Mouse (Mus musculus): ENCODE measurements at regions not wholly inside any gene's neighbourhood (a gene's known extent, or its start where the extent isn't known, plus 50 kb on each side); places are given as distances from the start of the nearest gene placed in this dataset.

DNA sequence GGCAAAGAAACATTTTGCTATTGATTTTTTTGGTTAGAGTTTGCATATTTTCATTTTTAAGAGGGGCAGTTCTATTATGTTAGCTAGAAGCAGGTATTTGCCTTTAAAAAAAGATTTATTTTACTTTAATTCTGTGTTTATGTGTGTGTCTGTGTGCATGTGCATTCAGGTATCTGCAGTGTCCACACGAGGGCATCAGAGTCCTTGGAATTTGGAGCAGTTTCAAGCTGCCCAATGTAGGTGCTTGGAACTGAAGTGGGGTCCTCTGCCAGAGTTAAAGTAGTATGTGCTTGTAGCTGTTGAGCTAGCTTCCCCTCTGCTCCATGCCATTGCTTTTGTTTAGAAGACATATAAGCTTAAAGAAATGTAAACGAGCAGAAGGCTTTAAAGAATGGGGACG, 89.1 kb downstream of the 9330182O14Rik start:
- DNase-seq (ENCODE audit: low spot score) (no peak), ATAC-seq (ENCODE audit: insufficient number of reproducible peaks, low FRiP score, low TSS enrichment, low read depth) (no peak)
- H3K27me3 ChIP-seq (ENCODE audit: control insufficient read depth, insufficient read depth, low read length), result no peaks in the 10 kb centered on the region
- H3K4me3 ChIP-seq (ENCODE audit: low read depth, low read length), result no peak overlapping the region
- H3K36me3 ChIP-seq (ENCODE audit: control insufficient read depth, insufficient read depth, low read length), result no peaks in the 10 kb centered on the region
- no peak overlapping the region for H3K27ac ChIP-seq (replicated peaks; ENCODE audit: low read depth, low read length)
- H3K4me2 ChIP-seq (ENCODE audit: low read depth, severe bottlenecking), result no peak overlapping the region
- no peak overlapping the region for H3K9ac ChIP-seq (ENCODE audit: low read length)
- no peaks in the 10 kb centered on the region for H3K9me3 ChIP-seq (ENCODE audit: control insufficient read depth, low read length)
- H3K4me1 ChIP-seq (ENCODE audit: control insufficient read depth, insufficient read depth, low read length), result no peaks in the 10 kb centered on the region
- WGBS, result 94% methylated on average over 3 of the region's 3 CpGs

DNA sequence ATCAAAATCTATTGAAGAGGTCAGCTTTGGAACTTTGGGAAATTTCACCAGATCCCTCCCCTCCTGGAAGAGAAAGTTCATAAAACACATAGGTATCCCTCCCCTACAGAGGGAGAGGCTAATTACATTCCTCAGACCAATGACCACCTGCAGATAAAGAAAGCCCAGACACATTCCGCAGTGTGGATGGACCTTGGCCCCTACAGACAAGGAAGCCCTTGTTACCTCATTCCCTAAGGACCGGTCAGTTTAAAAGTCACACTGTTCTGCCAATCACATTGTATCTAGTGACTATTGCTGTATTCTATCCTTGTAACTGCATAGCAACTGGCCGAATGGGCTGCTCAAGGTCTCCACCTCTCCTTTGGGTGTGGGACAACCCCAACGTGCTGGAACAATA, 107.6 kb downstream of the 9330182O14Rik start:
- Histone ChIP-seq H3K27me3 (ENCODE audit: control insufficient read depth, insufficient read depth, low read length) (no peaks in the 10 kb centered on the region), H3K4me2 (ENCODE audit: low read depth, severe bottlenecking) (no peak overlapping the region), H3K27ac (replicated peaks; ENCODE audit: low read depth, low read length) (no peak overlapping the region), H3K9me3 (ENCODE audit: control insufficient read depth, low read length) (no peaks in the 10 kb centered on the region), H3K36me3 (ENCODE audit: control insufficient read depth, insufficient read depth, low read length) (no peaks in the 10 kb centered on the region), H3K4me1 (ENCODE audit: control insufficient read depth, insufficient read depth, low read length) (no peaks in the 10 kb centered on the region), H3K9ac (ENCODE audit: low read length) (no peak overlapping the region), H3K4me3 (ENCODE audit: low read depth, low read length) (no peak overlapping the region)
- ATAC-seq (ENCODE audit: insufficient number of reproducible peaks, low FRiP score, low TSS enrichment, low read depth), result no peak
- no peak for DNase-seq (ENCODE audit: low spot score)
- WGBS, result 79% methylated on average over 4 of the region's 4 CpGs

GRCm38 (mm10) chr15:40248966-40249365, 114.8 kb downstream of the 9330182O14Rik start:
- Histone ChIP-seq H3K27me3 (ENCODE audit: control insufficient read depth, insufficient read depth, low read length) (no peaks in the 10 kb centered on the region), H3K4me2 (ENCODE audit: low read depth, severe bottlenecking) (no peak overlapping the region), H3K9ac (ENCODE audit: low read length) (no peak overlapping the region), H3K4me1 (ENCODE audit: control insufficient read depth, insufficient read depth, low read length) (no peaks in the 10 kb centered on the region), H3K27ac (replicated peaks; ENCODE audit: low read depth, low read length) (no peak overlapping the region), H3K4me3 (ENCODE audit: low read depth, low read length) (no peak overlapping the region), H3K9me3 (ENCODE audit: control insufficient read depth, low read length) (no peaks in the 10 kb centered on the region), H3K36me3 (ENCODE audit: control insufficient read depth, insufficient read depth, low read length) (no peaks in the 10 kb centered on the region)
- WGBS, result 79% methylated on average over 4 of the region's 4 CpGs
- DNase-seq (ENCODE audit: low spot score) (no peak), ATAC-seq (ENCODE audit: insufficient number of reproducible peaks, low FRiP score, low TSS enrichment, low read depth) (no peak)

GRCm38 (mm10) chr15:40259433-40259832, 125.3 kb downstream of the 9330182O14Rik start:
- Histone ChIP-seq H3K9me3 (ENCODE audit: control insufficient read depth, low read length) (no peaks in the 10 kb centered on the region), H3K4me1 (ENCODE audit: control insufficient read depth, insufficient read depth, low read length) (no peaks in the 10 kb centered on the region), H3K4me2 (ENCODE audit: low read depth, severe bottlenecking) (no peak overlapping the region), H3K27ac (replicated peaks; ENCODE audit: low read depth, low read length) (no peak overlapping the region), H3K9ac (ENCODE audit: low read length) (no peak overlapping the region), H3K27me3 (ENCODE audit: control insufficient read depth, insufficient read depth, low read length) (no peaks in the 10 kb centered on the region), H3K4me3 (ENCODE audit: low read depth, low read length) (no peak overlapping the region), H3K36me3 (ENCODE audit: control insufficient read depth, insufficient read depth, low read length) (no peaks in the 10 kb centered on the region)
- ATAC-seq (ENCODE audit: insufficient number of reproducible peaks, low FRiP score, low TSS enrichment, low read depth) (no peak), DNase-seq (ENCODE audit: low spot score) (no peak)
- WGBS, result 83% methylated on average over 5 of the region's 5 CpGs

- 79% methylated on average over 1 of the region's 1 CpGs for WGBS
- H3K4me1 ChIP-seq (ENCODE audit: control insufficient read depth, insufficient read depth, low read length), result no peaks in the 10 kb centered on the region
- H3K27me3 ChIP-seq (ENCODE audit: control insufficient read depth, insufficient read depth, low read length), result no peaks in the 10 kb centered on the region
- no peak overlapping the region for H3K4me2 ChIP-seq (ENCODE audit: low read depth, severe bottlenecking)
- no peak for ATAC-seq (ENCODE audit: insufficient number of reproducible peaks, low FRiP score, low TSS enrichment, low read depth)
- H3K9me3 ChIP-seq (ENCODE audit: control insufficient read depth, low read length), result no peaks in the 10 kb centered on the region
- DNase-seq (ENCODE audit: low spot score), result no peak
- no peaks in the 10 kb centered on the region for H3K36me3 ChIP-seq (ENCODE audit: control insufficient read depth, insufficient read depth, low read length)
- no peak overlapping the region for H3K27ac ChIP-seq (replicated peaks; ENCODE audit: low read depth, low read length)
- no peak overlapping the region for H3K4me3 ChIP-seq (ENCODE audit: low read depth, low read length)
- H3K9ac ChIP-seq (ENCODE audit: low read length), result no peak overlapping the region
These were observed 144.9 kb downstream of the 9330182O14Rik start for GRCm38 (mm10) chr15:40279021-40279420.

- no peaks in the 10 kb centered on the region for H3K36me3 ChIP-seq (ENCODE audit: control insufficient read depth, insufficient read depth, low read length)
- H3K4me1 ChIP-seq (ENCODE audit: control insufficient read depth, insufficient read depth, low read length), result no peaks in the 10 kb centered on the region
- no peaks in the 10 kb centered on the region for H3K27me3 ChIP-seq (ENCODE audit: control insufficient read depth, insufficient read depth, low read length)
- DNase-seq (ENCODE audit: low spot score) (no peak), ATAC-seq (ENCODE audit: insufficient number of reproducible peaks, low FRiP score, low TSS enrichment, low read depth) (no peak)
- H3K4me3 ChIP-seq (ENCODE audit: low read depth, low read length), result no peak overlapping the region
- H3K4me2 ChIP-seq (ENCODE audit: low read depth, severe bottlenecking), result no peak overlapping the region
- no peaks in the 10 kb centered on the region for H3K9me3 ChIP-seq (ENCODE audit: control insufficient read depth, low read length)
- no peak overlapping the region for H3K9ac ChIP-seq (ENCODE audit: low read length)
- H3K27ac ChIP-seq (replicated peaks; ENCODE audit: low read depth, low read length), result no peak overlapping the region
These were observed 146.4 kb downstream of the 9330182O14Rik start for GRCm38 (mm10) chr15:40280551-40280950.

DNA sequence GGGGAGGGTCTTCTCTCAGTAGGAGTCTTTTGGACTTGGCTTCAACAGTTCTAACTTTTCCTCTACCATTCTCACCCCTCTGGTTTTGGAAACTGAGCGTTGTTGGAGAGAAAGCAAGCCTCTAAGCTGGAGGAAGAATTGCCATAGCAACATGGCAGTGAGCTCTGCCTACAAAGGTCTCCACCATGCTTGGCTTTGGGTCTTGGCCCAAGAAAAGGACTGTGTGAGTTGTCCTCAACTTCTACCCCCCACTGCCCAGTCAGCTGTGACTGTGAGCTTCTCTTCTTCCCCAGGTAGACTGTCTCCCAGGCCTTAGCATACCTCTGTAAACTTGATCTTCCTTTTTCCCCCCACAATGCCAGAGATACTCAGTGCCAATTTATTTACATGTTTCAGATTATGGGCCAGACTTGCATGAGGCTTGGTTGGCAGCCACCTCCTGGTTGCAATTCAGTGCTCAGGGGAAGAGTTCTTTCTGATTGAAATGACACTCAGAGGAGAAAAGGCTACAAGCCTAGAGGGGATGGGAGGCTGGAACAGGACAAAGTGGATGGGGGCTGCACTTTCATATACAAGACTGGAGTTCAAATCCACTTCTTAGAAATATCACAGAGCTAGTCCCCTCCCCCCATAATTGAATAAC, 147.0 kb downstream of the 9330182O14Rik start:
- no peak overlapping the region for H3K9ac ChIP-seq (ENCODE audit: low read length)
- WGBS, result 75% methylated on average over 1 of the region's 1 CpGs
- no peaks in the 10 kb centered on the region for H3K9me3 ChIP-seq (ENCODE audit: control insufficient read depth, low read length)
- no peak overlapping the region for H3K27ac ChIP-seq (replicated peaks; ENCODE audit: low read depth, low read length)
- H3K4me1 ChIP-seq (ENCODE audit: control insufficient read depth, insufficient read depth, low read length), result no peaks in the 10 kb centered on the region
- no peaks in the 10 kb centered on the region for H3K27me3 ChIP-seq (ENCODE audit: control insufficient read depth, insufficient read depth, low read length)
- H3K36me3 ChIP-seq (ENCODE audit: control insufficient read depth, insufficient read depth, low read length), result no peaks in the 10 kb centered on the region
- no peak overlapping the region for H3K4me3 ChIP-seq (ENCODE audit: low read depth, low read length)
- H3K4me2 ChIP-seq (ENCODE audit: low read depth, severe bottlenecking), result no peak overlapping the region
- DNase-seq (ENCODE audit: low spot score) (no peak), ATAC-seq (ENCODE audit: insufficient number of reproducible peaks, low FRiP score, low TSS enrichment, low read depth) (no peak)

DNA sequence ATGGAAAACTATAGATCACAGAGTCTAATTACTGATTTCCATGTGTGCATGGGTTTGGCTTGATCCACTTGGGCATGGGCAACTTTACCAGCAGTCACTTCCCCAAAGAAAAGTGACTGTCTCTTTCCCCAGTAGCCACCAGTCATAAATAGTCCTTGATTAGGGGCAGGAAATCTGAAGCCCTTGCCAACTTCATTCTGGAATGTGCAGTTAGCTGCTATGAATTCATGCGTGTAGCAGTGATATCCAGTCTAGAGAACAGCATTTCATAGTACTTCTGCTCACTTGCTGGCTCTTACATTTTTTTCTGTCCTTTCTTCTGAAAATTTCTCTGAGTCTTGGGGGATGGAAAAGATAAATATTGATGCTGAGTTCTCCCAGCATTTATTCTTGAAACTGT, 157.4 kb downstream of the 9330182O14Rik start:
- Histone ChIP-seq H3K9me3 (ENCODE audit: control insufficient read depth, low read length) (no peaks in the 10 kb centered on the region), H3K9ac (ENCODE audit: low read length) (no peak overlapping the region), H3K4me2 (ENCODE audit: low read depth, severe bottlenecking) (no peak overlapping the region), H3K36me3 (ENCODE audit: control insufficient read depth, insufficient read depth, low read length) (no peaks in the 10 kb centered on the region), H3K27ac (replicated peaks; ENCODE audit: low read depth, low read length) (no peak overlapping the region), H3K4me3 (ENCODE audit: low read depth, low read length) (no peak overlapping the region), H3K4me1 (ENCODE audit: control insufficient read depth, insufficient read depth, low read length) (no peaks in the 10 kb centered on the region), H3K27me3 (ENCODE audit: control insufficient read depth, insufficient read depth, low read length) (no peaks in the 10 kb centered on the region)
- 83% methylated on average over 1 of the region's 1 CpGs for WGBS
- DNase-seq (ENCODE audit: low spot score) (no peak), ATAC-seq (ENCODE audit: insufficient number of reproducible peaks, low FRiP score, low TSS enrichment, low read depth) (no peak)

- Histone ChIP-seq H3K4me2 (ENCODE audit: low read depth, severe bottlenecking) (no peak overlapping the region), H3K9me3 (ENCODE audit: control insufficient read depth, low read length) (no peaks in the 10 kb centered on the region), H3K9ac (ENCODE audit: low read length) (no peak overlapping the region), H3K4me3 (ENCODE audit: low read depth, low read length) (no peak overlapping the region), H3K27ac (replicated peaks; ENCODE audit: low read depth, low read length) (no peak overlapping the region), H3K27me3 (ENCODE audit: control insufficient read depth, insufficient read depth, low read length) (no peaks in the 10 kb centered on the region), H3K36me3 (ENCODE audit: control insufficient read depth, insufficient read depth, low read length) (no peaks in the 10 kb centered on the region), H3K4me1 (ENCODE audit: control insufficient read depth, insufficient read depth, low read length) (no peaks in the 10 kb centered on the region)
- WGBS, result 84% methylated on average over 2 of the region's 2 CpGs
- DNase-seq (ENCODE audit: low spot score) (no peak), ATAC-seq (ENCODE audit: insufficient number of reproducible peaks, low FRiP score, low TSS enrichment, low read depth) (no peak)
These were observed 178.1 kb downstream of the 9330182O14Rik start for GRCm38 (mm10) chr15:40312226-40312625.

Data from limb, embryonic 11.5 days (tissue).